Comparison of ENCODE assay signal across 19 mouse cellular contexts in the genomic region with DNA sequence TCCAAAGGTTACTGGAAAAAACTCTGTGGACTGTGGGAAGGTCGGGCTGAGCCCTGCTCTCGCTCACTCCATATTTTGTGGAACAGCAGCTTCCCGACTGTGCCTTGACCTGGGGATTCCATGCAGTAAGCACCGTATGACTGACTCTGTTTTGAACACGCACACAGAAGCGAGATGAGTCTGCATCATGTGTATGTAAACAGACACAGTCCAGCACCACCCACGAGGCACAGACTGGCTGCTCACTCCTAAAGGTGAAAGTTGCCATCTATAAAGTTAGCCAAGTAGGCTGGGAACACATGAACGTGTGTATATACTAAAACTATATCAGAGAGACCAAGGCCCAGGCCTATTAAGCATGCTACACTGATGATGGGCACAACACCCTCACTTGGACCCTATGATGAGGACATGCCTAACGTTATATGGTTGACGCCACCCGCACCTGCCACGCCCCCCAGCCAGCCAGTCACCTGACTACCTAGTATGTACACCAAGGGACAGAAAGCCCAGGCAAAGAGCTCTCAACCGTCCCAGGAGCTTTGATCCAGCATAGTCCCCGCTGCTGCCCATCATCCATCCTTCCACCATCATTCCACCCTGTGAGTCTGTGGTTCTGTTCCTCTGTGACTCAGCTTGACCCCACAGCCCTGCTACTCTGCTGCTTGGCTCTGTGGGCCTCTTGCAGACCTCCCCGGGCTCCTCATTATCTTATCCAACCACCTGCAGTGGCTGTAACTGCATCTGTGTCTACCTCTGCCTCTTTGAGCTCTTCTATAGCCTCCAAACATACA. TPM values are rescaled to one million over a fixed set of nuclear protein-coding genes. Genes with fewer than 3 reads are reported as not detected.
DNase-seq lines count a peak whose midpoint lies in the region; ATAC-seq lines count a peak whose summit lies in the region.
"Had no signal": no experiment of that assay in that cellular context is flagged by ENCODE, and none has a peak within 500 bp of the region (broad histone marks: within the 10 kb centered on the region; RNA-seq: fewer than 3 reads in every experiment).

No protein-coding gene starts in this region.

- no peak overlapping the region for H3K4me3 ChIP-seq in heart, embryonic 11.5 days (ENCODE audit: low read depth, low read length)
- H3K4me3 ChIP-seq in midbrain, embryonic 10.5 days: no peak overlapping the region
- H3K4me3 ChIP-seq in midbrain, embryonic 11.5 days (ENCODE audit: low read depth, low read length): no peak overlapping the region
- H3K4me3 ChIP-seq in liver, embryonic 12.5 days: peak overlapping the region; percentile 3; the same call in 1 of the 2 replicates
- no peak overlapping the region for H3K4me3 ChIP-seq in stomach, embryonic 16.5 days (replicated peaks; ENCODE audit: low read length)
- H3K4me3 ChIP-seq: embryonic facial prominence, embryonic 15.5 days; forebrain, embryonic 15.5 days; hindbrain, embryonic 12.5 days; myocyte had no signal

- no peak for DNase-seq in heart, postnatal 10 days
- DNase-seq in midbrain, embryonic 10.5 days (ENCODE audit: low spot score): no peak
- DNase-seq in midbrain, embryonic 11.5 days (ENCODE audit: low spot score, missing footprints): no peak
- no peak for DNase-seq in layer of hippocampus, adult 9-11 months
- DNase-seq: cerebellum, adult 8-10 months; kidney, adult 2 months; kidney, postnatal 36 days; layer of hippocampus, postnatal 36 days; left cerebral cortex, postnatal 4 days; lung, adult 2 months; right cerebral cortex, adult 18-20 months; thymus, postnatal 36 days had no signal

- intact Hi-C loops in heart, postnatal 10 days (cut with DNase I): no loop called here

- no peak overlapping the region for H3K4me2 ChIP-seq in heart, embryonic 11.5 days
- H3K4me2 ChIP-seq in midbrain, embryonic 11.5 days: no peak overlapping the region
- H3K4me2 ChIP-seq in liver, embryonic 12.5 days: peak overlapping the region; percentile 63
- no peak overlapping the region for H3K4me2 ChIP-seq in stomach, embryonic 16.5 days (ENCODE audit: low read depth, low read length)
- H3K4me2 ChIP-seq: embryonic facial prominence, embryonic 15.5 days; forebrain, embryonic 15.5 days; hindbrain, embryonic 12.5 days had no signal

- no peak overlapping the region for H3K27ac ChIP-seq in heart, embryonic 11.5 days (ENCODE audit: low read depth, low read length)
- peak overlapping the region; percentile 23; the same call in 1 of the 2 replicates for H3K27ac ChIP-seq in midbrain, embryonic 10.5 days (replicated peaks)
- no peak overlapping the region for H3K27ac ChIP-seq in midbrain, embryonic 11.5 days (ENCODE audit: low read depth, low read length)
- H3K27ac ChIP-seq in liver, embryonic 12.5 days: peak overlapping the region; percentile 92
- H3K27ac ChIP-seq in stomach, embryonic 16.5 days (ENCODE audit: low read length): no peak overlapping the region
- H3K27ac ChIP-seq: embryonic facial prominence, embryonic 15.5 days; forebrain, embryonic 15.5 days; hindbrain, embryonic 12.5 days had no signal

- WGBS in heart, embryonic 11.5 days (ENCODE audit: insufficient replicate concordance): 80% methylated on average over 15 of the region's 15 CpGs
- WGBS in midbrain, embryonic 10.5 days: 89% methylated on average over 15 of the region's 15 CpGs
- WGBS in midbrain, embryonic 11.5 days: 85% methylated on average over 15 of the region's 15 CpGs
- 66% methylated on average over 15 of the region's 15 CpGs for WGBS in liver, embryonic 12.5 days (ENCODE audit: insufficient replicate concordance)
- WGBS in stomach, embryonic 16.5 days: 84% methylated on average over 15 of the region's 15 CpGs

- H3K9me3 ChIP-seq in heart, embryonic 11.5 days (replicated peaks; ENCODE audit: control insufficient read depth, low read length): no peaks in the 10 kb centered on the region
- H3K9me3 ChIP-seq in midbrain, embryonic 10.5 days (replicated peaks): no peaks in the 10 kb centered on the region
- H3K9me3 ChIP-seq in midbrain, embryonic 11.5 days (ENCODE audit: control insufficient read depth, low read length): no peaks in the 10 kb centered on the region
- no peaks in the 10 kb centered on the region for H3K9me3 ChIP-seq in liver, embryonic 12.5 days (replicated peaks)
- H3K9me3 ChIP-seq in stomach, embryonic 16.5 days (replicated peaks; ENCODE audit: control insufficient read depth, low read length): no peaks in the 10 kb centered on the region
- H3K9me3 ChIP-seq: embryonic facial prominence, embryonic 15.5 days; forebrain, embryonic 15.5 days; hindbrain, embryonic 12.5 days had no signal

- no peaks in the 10 kb centered on the region for H3K4me1 ChIP-seq in heart, embryonic 11.5 days (ENCODE audit: control insufficient read depth, insufficient read depth, low read length)
- H3K4me1 ChIP-seq in midbrain, embryonic 10.5 days: peaks cover 48% of the 10 kb centered on the region
- H3K4me1 ChIP-seq in midbrain, embryonic 11.5 days (ENCODE audit: control insufficient read depth, insufficient read depth, low read length): peaks cover 8% of the 10 kb centered on the region
- peaks cover 69% of the 10 kb centered on the region for H3K4me1 ChIP-seq in liver, embryonic 12.5 days
- 0 out of 2 replicates have a peak, but pooled peaks cover 2% of the 10 kb centered on the region for H3K4me1 ChIP-seq in stomach, embryonic 16.5 days (ENCODE audit: control insufficient read depth, insufficient read depth, low read length)
- H3K4me1 ChIP-seq: embryonic facial prominence, embryonic 15.5 days had no signal

- no peaks in the 10 kb centered on the region for H3K27me3 ChIP-seq in heart, embryonic 11.5 days (ENCODE audit: control insufficient read depth, insufficient read depth, low read length)
- peaks cover 79% of the 10 kb centered on the region for H3K27me3 ChIP-seq in midbrain, embryonic 10.5 days (ENCODE audit: low read depth, poor library complexity, severe bottlenecking)
- peaks cover 5% of the 10 kb centered on the region; the same call in 1 of the 2 replicates for H3K27me3 ChIP-seq in midbrain, embryonic 11.5 days (ENCODE audit: control insufficient read depth, insufficient read depth, low read length)
- no peaks in the 10 kb centered on the region for H3K27me3 ChIP-seq in liver, embryonic 12.5 days (replicated peaks)
- H3K27me3 ChIP-seq in stomach, embryonic 16.5 days (ENCODE audit: control insufficient read depth, insufficient read depth, low read length): no peaks in the 10 kb centered on the region
- H3K27me3 ChIP-seq: embryonic facial prominence, embryonic 15.5 days; forebrain, embryonic 15.5 days had no signal

- no peak overlapping the region for H3K9ac ChIP-seq in heart, embryonic 11.5 days (ENCODE audit: low read depth, low read length)
- no peak overlapping the region for H3K9ac ChIP-seq in midbrain, embryonic 11.5 days (ENCODE audit: low read length)
- H3K9ac ChIP-seq in liver, embryonic 12.5 days: peak overlapping the region; percentile 54
- H3K9ac ChIP-seq in stomach, embryonic 16.5 days (ENCODE audit: low read length): no peak overlapping the region
- H3K9ac ChIP-seq: embryonic facial prominence, embryonic 15.5 days; forebrain, embryonic 15.5 days; hindbrain, embryonic 12.5 days had no signal

- H3K36me3 ChIP-seq in heart, embryonic 11.5 days (ENCODE audit: control insufficient read depth, insufficient read depth, low read length): no peaks in the 10 kb centered on the region
- H3K36me3 ChIP-seq in midbrain, embryonic 10.5 days: no peaks in the 10 kb centered on the region
- no peaks in the 10 kb centered on the region for H3K36me3 ChIP-seq in midbrain, embryonic 11.5 days (ENCODE audit: control insufficient read depth, insufficient read depth, low read length)
- no peaks in the 10 kb centered on the region for H3K36me3 ChIP-seq in liver, embryonic 12.5 days
- no peaks in the 10 kb centered on the region for H3K36me3 ChIP-seq in stomach, embryonic 16.5 days (ENCODE audit: control insufficient read depth, insufficient read depth, low read length)
- H3K36me3 ChIP-seq: embryonic facial prominence, embryonic 15.5 days; forebrain, embryonic 15.5 days; hindbrain, embryonic 12.5 days had no signal

- ATAC-seq in heart, embryonic 11.5 days (replicated peaks; ENCODE audit: insufficient number of reproducible peaks, low FRiP score, low TSS enrichment): peak; percentile 89
- ATAC-seq in midbrain, embryonic 11.5 days (ENCODE audit: low FRiP score): no peak
- peak; percentile 99 for ATAC-seq in liver, embryonic 12.5 days
- ATAC-seq in stomach, embryonic 16.5 days (ENCODE audit: insufficient read depth, low FRiP score): peak; percentile 65; the same call in 1 of the 2 replicates
- ATAC-seq: forebrain, embryonic 15.5 days had no signal

RNA-seq across cellular contexts. Expression of gene Ssx2ip, which starts 27.9 kb away (rescaled TPM):
- 29.7 and 32.1 TPM in 2 replicates for polyA plus RNA-seq in heart, embryonic 11.5 days (2014; fragmentation: Nextera tagmentation; extraction: Ambion mirVana)
- 10 to 100 TPM; 11.7 to 15.3 TPM for total RNA-seq in heart, postnatal 10 days (2021)
- polyA plus RNA-seq in midbrain, embryonic 10.5 days (2016; fragmentation: Nextera tagmentation; extraction: Ambion mirVana): 28.4 and 30.3 TPM in 2 replicates
- polyA plus RNA-seq in midbrain, embryonic 11.5 days (2014; fragmentation: Nextera tagmentation; extraction: Ambion mirVana): 31.0 and 33.5 TPM in 2 replicates
- polyA plus RNA-seq in liver, embryonic 12.5 days (2016; fragmentation: Nextera tagmentation; extraction: Ambion mirVana): 157 TPM in 2 replicates
- polyA plus RNA-seq in stomach, embryonic 16.5 days (2015; fragmentation: Nextera tagmentation; extraction: Ambion mirVana): 27.3 and 27.7 TPM in 2 replicates

Comparison
In these comparisons a context has a peak if more than half of its experiments do, and no peak if none do; other contexts are left out.
1. H3K27ac ChIP-seq: peak in midbrain, embryonic 10.5 days (single experiment) and liver, embryonic 12.5 days (single experiment); none in heart, embryonic 11.5 days (single experiment), midbrain, embryonic 11.5 days (single experiment) and stomach, embryonic 16.5 days (single experiment).